Mouse (Mus musculus): ENCODE data around the gene Amigo1.

- no peak for TF ChIP-seq CTCF (IDR thresholded peaks at IDR 0.05; ENCODE audit: low read depth, low read length)
- TF ChIP-seq POLR2A (IDR thresholded peaks at IDR 0.05; ENCODE audit: borderline replicate concordance, low read depth, low read length) = no peak
Measured at GRCm38 (mm10) chr3:108146671-108147070, 39.5 kb upstream of the Amigo1 start.

Data from bone marrow macrophage, adult 2 months (primary cell).